Mouse (Mus musculus) forebrain, embryonic 11.5 days (tissue): ENCODE results near the gene Dcdc2c. TPM values are rescaled to one million over a fixed set of nuclear protein-coding genes. Genes with fewer than 3 reads are reported as not detected.

Experiments
- ATAC-seq: fragments of 200-750 bp; cut with Nextera tagmentation; replicated peaks from 2 replicates; pipeline ENCODE4 v1.8.0; 2017; ENCODE audit warnings: moderate TSS enrichment; ENCODE audit not compliant: low FRiP score
- DNase-seq: peaks from one replicate; pipeline ENCODE4 v3.0.0-alpha.2; 2017; ENCODE audit warnings: low spot score
- H3K27ac ChIP-seq: fragments of 300-500 bp; sonication (generic); 2 replicates; pipeline ENCODE4 v1.5.1; 2014; ENCODE audit warnings: low read depth, low read length
- H3K27me3 ChIP-seq: fragments of 300-500 bp; sonication (generic); 2 replicates; pipeline ENCODE4 v1.6.1; 2014; ENCODE audit warnings: mild to moderate bottlenecking, low read length, mixed read lengths; ENCODE audit not compliant: control insufficient read depth, insufficient read depth
- H3K36me3 ChIP-seq: fragments of 300-500 bp; sonication (generic); 2 replicates; pipeline ENCODE4 v1.6.1; 2014; ENCODE audit warnings: mild to moderate bottlenecking, low read length, moderate library complexity, mixed read lengths; ENCODE audit not compliant: control insufficient read depth, insufficient read depth
- H3K4me1 ChIP-seq: fragments of 300-500 bp; sonication (generic); replicated peaks from 2 replicates; pipeline ENCODE4 v1.6.1; 2014; ENCODE audit warnings: low read length, mixed read lengths; ENCODE audit not compliant: control insufficient read depth, insufficient read depth
- H3K4me2 ChIP-seq: fragments of 300-500 bp; sonication (generic); 2 replicates; pipeline ENCODE4 v1.6.1; 2014; ENCODE audit warnings: low read depth, mild to moderate bottlenecking, low read length, moderate library complexity, mixed read lengths; ENCODE audit not compliant: severe bottlenecking
- H3K4me3 ChIP-seq: fragments of 300-500 bp; sonication (generic); 2 replicates; pipeline ENCODE4 v1.5.1; 2014; ENCODE audit warnings: low read depth, low read length
- H3K9ac ChIP-seq: fragments of 300-500 bp; sonication (generic); 2 replicates; pipeline ENCODE4 v1.6.1; 2014; ENCODE audit warnings: low read length
- H3K9me3 ChIP-seq: fragments of 300-500 bp; sonication (generic); 2 replicates; pipeline ENCODE4 v1.6.1; 2016; ENCODE audit warnings: low read length, mixed read lengths; ENCODE audit not compliant: control insufficient read depth
- WGBS: fragments of 180-500 bp; shearing (Covaris S2); extraction: QIAGEN DNeasy Blood & Tissue Kit; methylation state at CpG from one replicate; pipeline ENCODE4 v1.1.7; 2014; 5-methylcytosine and 5-hydroxymethylcytosine counted together
- polyA plus RNA-seq: library from polyadenylated mRNA; unstranded; fragments of >200 nt; fragmentation: Nextera tagmentation; extraction: Ambion mirVana; gene quantifications from 2 replicates; pipeline ENCODE4 v1.2.1, GENCODE M21; 2014

Dcdc2c gene
- polyA plus RNA-seq, 1 experiment from 2014 or later, result 0.21 TPM

GRCm38 (mm10) chr12:28429856-28430255 is 122.3 kb downstream of the Dcdc2c start:
- no peaks in the 10 kb centered on the region for H3K27me3 ChIP-seq
- no peak overlapping the region for H3K4me2 ChIP-seq
- no peak overlapping the region for H3K9ac ChIP-seq
- ATAC-seq, result no peak
- H3K36me3 ChIP-seq, result no peaks in the 10 kb centered on the region
- no peak overlapping the region for H3K27ac ChIP-seq
- WGBS, result 86% methylated on average over 5 of the region's 5 CpGs
- H3K4me3 ChIP-seq, result no peak overlapping the region
- H3K4me1 ChIP-seq, result peaks cover 3% of the 10 kb centered on the region; the same call in 1 of the 2 replicates
- DNase-seq, result no peak
- peaks cover 4% of the 10 kb centered on the region; the same call in 1 of the 2 replicates for H3K9me3 ChIP-seq

- no peaks in the 10 kb centered on the region for H3K27me3 ChIP-seq
- 83% methylated on average over 4 of the region's 4 CpGs for WGBS
- DNase-seq, result no peak
- H3K9ac ChIP-seq, result no peak overlapping the region
- H3K36me3 ChIP-seq, result no peaks in the 10 kb centered on the region
- no peaks in the 10 kb centered on the region for H3K4me1 ChIP-seq
- H3K9me3 ChIP-seq, result no peaks in the 10 kb centered on the region
- H3K4me2 ChIP-seq, result no peak overlapping the region
- H3K4me3 ChIP-seq, result no peak overlapping the region
- ATAC-seq, result no peak
- no peak overlapping the region for H3K27ac ChIP-seq
Measured at GRCm38 (mm10) chr12:28416957-28417356, 135.2 kb downstream of the Dcdc2c start.

DNA sequence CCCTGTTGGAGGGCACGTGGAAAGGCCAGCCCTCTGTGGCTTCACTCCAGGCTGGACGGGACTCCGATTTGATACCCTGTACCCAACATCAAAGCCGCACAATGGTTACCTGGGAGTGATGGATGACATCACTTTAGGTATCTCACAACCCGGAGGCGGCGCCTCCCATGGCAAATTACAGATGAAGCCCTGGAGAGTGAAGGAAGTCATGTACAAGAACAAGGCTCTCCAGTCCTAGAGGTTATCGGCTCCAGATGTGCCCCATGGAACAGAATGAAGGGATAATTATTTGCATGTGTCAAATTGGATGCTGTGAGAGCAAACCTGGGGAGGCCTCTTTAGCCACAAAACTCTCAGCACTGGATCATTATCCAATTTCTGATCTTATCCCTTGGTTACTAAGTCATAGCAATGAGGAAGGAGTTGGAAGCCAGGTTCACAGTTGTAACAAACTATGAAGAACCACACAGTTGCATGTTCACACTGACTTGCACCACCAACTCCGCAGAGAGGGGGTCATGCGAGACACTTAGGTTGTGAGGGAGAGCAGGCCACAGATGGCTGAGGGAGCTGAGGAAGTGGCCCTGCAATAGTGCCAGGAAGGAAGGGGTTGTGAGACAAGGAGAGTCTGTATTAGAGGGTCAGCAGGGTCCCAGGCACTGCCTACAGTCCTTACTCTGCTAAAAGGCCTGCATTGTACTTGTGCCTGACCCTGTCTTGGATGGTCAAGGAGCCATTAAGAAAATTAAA is 144.4 kb downstream of the Dcdc2c start:
- Histone ChIP-seq H3K4me2 (no peak overlapping the region), H3K27ac (no peak overlapping the region), H3K27me3 (no peaks in the 10 kb centered on the region), H3K4me3 (no peak overlapping the region), H3K9ac (no peak overlapping the region), H3K9me3 (no peaks in the 10 kb centered on the region), H3K36me3 (no peaks in the 10 kb centered on the region), H3K4me1 (no peaks in the 10 kb centered on the region)
- no peak for ATAC-seq
- DNase-seq, result no peak
- 85% methylated on average over 10 of the region's 10 CpGs for WGBS

DNA sequence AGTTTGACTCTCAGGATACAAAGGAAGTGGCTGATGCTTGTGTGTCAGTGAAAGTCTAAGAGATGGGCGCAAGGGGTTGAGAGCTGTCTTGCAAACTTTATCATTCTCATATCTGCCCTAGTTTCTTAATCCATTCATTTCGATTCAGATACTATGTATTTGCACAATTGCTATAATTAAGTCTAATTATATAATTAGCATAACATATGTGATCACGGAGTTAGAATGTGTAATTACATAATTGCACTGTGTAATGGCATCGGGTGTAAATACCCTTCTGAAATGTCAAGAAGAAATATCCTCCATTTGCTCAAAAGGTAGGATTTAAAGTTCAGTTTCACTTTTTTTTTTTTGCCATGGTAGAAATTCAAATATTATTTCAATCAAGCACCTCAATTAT is 149.9 kb downstream of the Dcdc2c start:
- 80% methylated on average over 4 of the region's 4 CpGs for WGBS
- ATAC-seq (no peak), DNase-seq (no peak)

DNA sequence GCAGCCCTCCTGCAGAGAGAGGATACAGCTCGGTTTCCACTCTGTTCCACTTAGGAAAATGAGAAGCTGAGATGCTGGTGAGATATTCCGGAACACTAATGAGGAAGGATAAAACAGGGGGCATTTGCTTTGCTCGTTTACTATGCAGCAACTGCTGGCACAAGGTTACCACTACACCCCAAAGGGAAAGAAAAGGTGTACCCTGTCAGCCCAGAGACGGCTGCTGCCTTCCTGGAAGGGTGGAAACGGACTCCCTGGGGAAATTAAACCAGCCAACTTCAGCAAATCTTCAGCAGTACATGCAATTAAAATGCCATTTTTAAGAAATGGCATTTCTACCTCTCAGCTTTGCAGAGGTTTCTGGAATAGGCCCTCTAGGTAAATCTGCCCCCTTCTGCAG is 150.8 kb downstream of the Dcdc2c start:
- H3K9ac ChIP-seq, result no peak overlapping the region
- 63% methylated on average over 5 of the region's 5 CpGs for WGBS
- no peaks in the 10 kb centered on the region for H3K36me3 ChIP-seq
- ATAC-seq, result no peak
- no peaks in the 10 kb centered on the region for H3K9me3 ChIP-seq
- H3K27ac ChIP-seq, result no peak overlapping the region
- H3K27me3 ChIP-seq, result no peaks in the 10 kb centered on the region
- no peaks in the 10 kb centered on the region for H3K4me1 ChIP-seq
- no peak overlapping the region for H3K4me3 ChIP-seq
- no peak overlapping the region for H3K4me2 ChIP-seq
- no peak for DNase-seq

More for the DNA sequence above, 149.9 kb downstream of the Dcdc2c start:
- Histone ChIP-seq H3K4me3 (no peak overlapping the region), H3K27ac (no peak overlapping the region), H3K4me2 (no peak overlapping the region), H3K4me1 (no peaks in the 10 kb centered on the region), H3K36me3 (no peaks in the 10 kb centered on the region), H3K9ac (no peak overlapping the region), H3K27me3 (no peaks in the 10 kb centered on the region), H3K9me3 (no peaks in the 10 kb centered on the region)

DNA sequence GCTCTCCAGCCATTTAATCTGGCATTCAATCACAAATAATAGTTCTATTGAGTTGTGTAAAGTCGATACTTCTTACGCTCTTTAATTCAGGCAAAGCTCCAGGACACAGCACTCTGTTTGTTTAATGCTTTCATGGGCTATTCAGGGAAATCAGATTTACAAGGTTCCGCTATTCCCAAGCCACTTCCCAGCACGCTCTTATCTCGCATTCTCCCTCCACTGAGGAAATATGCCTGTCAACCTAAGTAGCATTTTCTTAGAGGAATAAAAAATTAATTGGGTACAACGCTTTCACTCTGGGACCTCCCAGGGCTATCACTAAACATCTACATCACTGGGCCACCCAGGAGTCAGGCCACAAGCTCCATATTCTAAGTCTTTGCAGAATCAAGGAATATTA is 160.1 kb downstream of the Dcdc2c start:
- no peak overlapping the region for H3K4me3 ChIP-seq
- H3K4me1 ChIP-seq, result no peaks in the 10 kb centered on the region
- no peaks in the 10 kb centered on the region for H3K36me3 ChIP-seq
- ATAC-seq, result no peak
- H3K27me3 ChIP-seq, result no peaks in the 10 kb centered on the region; the same call in 1 of the 2 replicates
- 22% methylated on average over 6 of the region's 6 CpGs for WGBS
- H3K4me2 ChIP-seq, result no peak overlapping the region
- DNase-seq, result no peak
- no peak overlapping the region for H3K27ac ChIP-seq
- H3K9me3 ChIP-seq, result no peaks in the 10 kb centered on the region; the same call in 1 of the 2 replicates
- no peak overlapping the region for H3K9ac ChIP-seq

Other genes starting within 250 kb of the Dcdc2c start
- not detected in 2 replicates for gene Allc, start 30.1 kb upstream of the Dcdc2c start, polyA plus RNA-seq
- gene Colec11, start 71.0 kb upstream of the Dcdc2c start, polyA plus RNA-seq, result not detected in 2 replicates
- gene Rps7, start 83.6 kb upstream of the Dcdc2c start, polyA plus RNA-seq, result 626 and 751 TPM in 2 replicates
- gene Rnaseh1, start 97.2 kb upstream of the Dcdc2c start, polyA plus RNA-seq, result 27.6 and 30.4 TPM in 2 replicates
- gene Adi1, start 122.8 kb upstream of the Dcdc2c start, polyA plus RNA-seq, result 54.6 and 56.9 TPM in 2 replicates
- gene Trappc12, start 198.1 kb upstream of the Dcdc2c start, polyA plus RNA-seq, result 40.0 and 40.1 TPM in 2 replicates
- 36.3 and 40.3 TPM in 2 replicates for gene Eipr1, start 199.4 kb upstream of the Dcdc2c start, polyA plus RNA-seq